Mouse (Mus musculus) layer of hippocampus, adult 8-10 months (tissue): ENCODE data around the gene Sf3b1. TPM values are rescaled to one million over a fixed set of nuclear protein-coding genes. Genes with fewer than 3 reads are reported as not detected.
"Not testable (repeated sequence)": the region's sequence is repeated elsewhere in the genome, so short reads cannot be mapped to it uniquely, and the experiment has no call there.

Source experiments
- DNase-seq, 2 experiments: peaks; one replicate each; pipeline ENCODE4 v3.0.0; 2022; ENCODE audit warnings: low spot score in 2 of 2
- total RNA-seq, 4 experiments: library from RNA; stranded (reverse); gene quantifications; 2 replicates each; pipeline ENCODE4 v1.2.4; 2022

Sf3b1 gene
- 100 to 1,000 TPM; 160 to 177 (median 169) TPM for total RNA-seq

GRCm38 (mm10) chr1:55027253-55027801, at the start of gene Sf3b1:
Gene Sf3b1 (minus strand): TSS chr1:55027481.
- peak; percentile 94 to 95 for DNase-seq

- no peak for DNase-seq
Observed at GRCm38 (mm10) chr1:55076395-55076743, 49.1 kb upstream of the Sf3b1 start.

- no peak for DNase-seq
Observed at GRCm38 (mm10) chr1:55075652-55076394, 48.5 kb upstream of the Sf3b1 start.

- no peak for DNase-seq
Observed at GRCm38 (mm10) chr1:55074757-55075156, 47.5 kb upstream of the Sf3b1 start.

- DNase-seq: not testable (repeated sequence)
Observed at GRCm38 (mm10) chr1:55072328-55072727, 45.0 kb upstream of the Sf3b1 start.

- DNase-seq: no peak
Observed at GRCm38 (mm10) chr1:55061772-55062171, 34.5 kb upstream of the Sf3b1 start.

GRCm38 (mm10) chr1:55061099-55061498, 33.8 kb upstream of the Sf3b1 start:
- DNase-seq: no peak

- DNase-seq: not testable (repeated sequence)
Observed at GRCm38 (mm10) chr1:55058383-55058782, 31.1 kb upstream of the Sf3b1 start.

GRCm38 (mm10) chr1:55055322-55056115, 28.2 kb upstream of the Sf3b1 start:
- DNase-seq: no peak

GRCm38 (mm10) chr1:55053596-55053995, 26.3 kb upstream of the Sf3b1 start:
- no peak for DNase-seq

GRCm38 (mm10) chr1:55053005-55053404, 25.7 kb upstream of the Sf3b1 start:
- no peak for DNase-seq

GRCm38 (mm10) chr1:55052355-55052953, 25.2 kb upstream of the Sf3b1 start, which contains the start of gene Coq10b:
Gene Coq10b (plus strand): TSS chr1:55052770.
- DNase-seq: peak; percentile 99

GRCm38 (mm10) chr1:55051671-55052070, 24.4 kb upstream of the Sf3b1 start:
- DNase-seq: no peak

GRCm38 (mm10) chr1:55048841-55049587, 21.7 kb upstream of the Sf3b1 start:
- no peak for DNase-seq

GRCm38 (mm10) chr1:55043164-55043563, 15.9 kb upstream of the Sf3b1 start:
- DNase-seq: no peak

- DNase-seq: no peak
Observed at GRCm38 (mm10) chr1:55042246-55042645, 15.0 kb upstream of the Sf3b1 start.

- DNase-seq: no peak
Observed at GRCm38 (mm10) chr1:55041691-55042090, 14.4 kb upstream of the Sf3b1 start.

GRCm38 (mm10) chr1:55039944-55040343, 12.7 kb upstream of the Sf3b1 start:
- no peak for DNase-seq

- DNase-seq: no peak
Observed at GRCm38 (mm10) chr1:55031026-55031779, 3.9 kb upstream of the Sf3b1 start.

- no peak for DNase-seq
Observed at GRCm38 (mm10) chr1:55029446-55029845, 2.2 kb upstream of the Sf3b1 start.
